Mouse (Mus musculus) left cerebral cortex, adult 2 months (tissue): Measurements from ENCODE around the gene Cntn2. TPM values are rescaled to one million over a fixed set of nuclear protein-coding genes. Genes with fewer than 3 reads are reported as not detected.

Experiments used
- DNase-seq, 2 experiments: peaks; one replicate each; pipeline ENCODE4 v3.0.0; 2021 to 2022; ENCODE audit warnings: low spot score in 2 of 2, mixed read lengths in 1 of 2; ENCODE audit errors: extremely low spot score in 1 of 2
- H3K27ac ChIP-seq: fragments of 200-600 bp; 2 replicates; pipeline ENCODE4 v1.8.1; 2022
- H3K4me3 ChIP-seq: fragments of 200-600 bp; 2 replicates; pipeline ENCODE4 v1.8.1; 2022
- CTCF ChIP-seq: fragments of 200-600 bp; IDR thresholded peaks from 2 replicates; pipeline ENCODE4 v1.8.1; 2022; ENCODE audit warnings: antibody characterized with exemption, mild to moderate bottlenecking, moderate library complexity
- intact Hi-C: fragments of 180-260 bp; cut with DNase I; formaldehyde crosslinking; loops from one replicate; pipeline ENCODE4 v1.15.1; 2025
- total RNA-seq, 2 experiments: library from RNA; stranded (reverse); gene quantifications; 2 replicates each; pipeline ENCODE4 v1.2.3; 2021

Gene Cntn2
- total RNA-seq, 2 experiments from 2014 or later: 69.6 to 78.8 TPM

DNA sequence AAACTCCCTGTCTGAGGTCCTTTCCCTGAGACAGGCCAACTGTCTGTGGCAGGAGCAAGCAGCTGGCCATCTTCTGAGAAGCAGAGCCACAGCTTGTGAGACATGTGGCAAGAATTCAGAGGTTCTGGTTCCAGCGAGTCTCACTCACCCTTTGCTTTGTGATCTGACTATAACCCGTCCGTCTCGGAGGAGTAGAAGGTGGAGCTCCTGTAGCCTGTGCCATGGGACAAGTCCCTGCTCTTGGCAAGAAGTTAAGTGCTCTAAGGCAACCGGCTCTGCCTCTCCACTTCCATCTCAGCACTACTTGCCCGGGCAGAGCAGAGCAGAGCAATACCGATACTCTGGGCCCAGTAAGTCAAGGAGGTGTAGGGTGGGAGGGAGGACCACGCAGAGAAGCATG lies 27.9 kb upstream of the Cntn2 start:
- Histone ChIP-seq H3K27ac (no peak overlapping the region), H3K4me3 (no peak overlapping the region)
- no peak for TF ChIP-seq CTCF
- intact Hi-C loops: no loop called here
- DNase-seq: no peak

DNA sequence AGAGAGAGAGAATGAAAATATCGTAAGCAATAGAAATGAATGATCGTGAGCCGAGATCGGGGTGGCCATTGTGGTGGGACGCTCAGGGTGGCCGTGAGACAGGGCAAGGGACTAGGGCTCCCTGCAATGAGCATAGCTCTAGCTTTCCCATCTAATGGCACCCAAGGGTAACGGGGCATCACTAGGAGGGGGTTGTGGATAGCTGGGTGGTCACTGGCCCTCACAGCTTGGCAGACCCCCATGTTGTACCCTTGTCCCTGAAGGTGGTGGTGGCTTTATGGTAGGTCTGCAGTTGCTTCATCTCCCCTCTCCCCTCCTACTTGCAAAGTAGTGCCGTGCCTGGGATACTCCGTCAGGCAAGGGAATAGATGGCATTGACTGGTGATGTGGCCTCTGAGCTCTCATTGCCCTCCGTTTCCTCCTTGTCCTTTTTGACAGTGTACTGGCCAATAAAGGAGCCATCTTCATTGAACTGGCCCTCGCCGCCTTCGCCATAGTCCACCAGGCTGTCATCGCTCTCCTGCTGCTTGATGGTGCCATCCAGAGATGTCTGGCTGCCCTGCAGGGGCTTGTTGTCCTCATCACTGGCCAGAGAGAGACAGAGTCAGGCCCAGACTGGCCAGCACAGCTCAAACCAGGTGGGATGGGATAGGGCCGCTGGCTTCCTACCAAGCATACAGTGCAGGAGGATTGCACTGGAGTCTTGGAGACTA lies 27.2 kb upstream of the Cntn2 start:
- intact Hi-C loops: no loop called here
- H3K27ac ChIP-seq: no peak overlapping the region
- TF ChIP-seq CTCF: no peak
- H3K4me3 ChIP-seq: no peak overlapping the region
- no peak for DNase-seq

DNA sequence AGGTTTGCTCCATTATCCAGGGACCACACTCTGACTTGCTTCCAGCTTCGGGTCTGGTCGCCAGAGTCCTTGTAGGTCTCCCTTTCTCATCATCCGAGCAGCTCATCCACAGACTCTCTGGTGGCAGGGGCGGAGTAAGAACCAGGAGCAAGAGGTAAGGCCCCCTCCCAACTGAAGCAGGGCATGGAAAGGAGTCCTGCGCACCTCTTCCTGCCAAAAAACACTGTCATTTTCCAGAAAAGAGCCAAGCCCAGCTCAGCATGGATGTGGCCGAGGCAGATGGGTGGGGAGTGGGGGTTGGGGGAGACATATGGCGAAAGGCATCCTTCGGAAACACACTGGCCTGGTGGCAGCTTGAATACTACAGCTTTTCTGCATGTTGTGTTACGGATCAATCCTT lies 26.5 kb upstream of the Cntn2 start:
- no peak overlapping the region for H3K4me3 ChIP-seq
- DNase-seq: no peak
- H3K27ac ChIP-seq: no peak overlapping the region
- intact Hi-C loops: no loop called here
- no peak; the same call in 1 of the 2 replicates for TF ChIP-seq CTCF

DNA sequence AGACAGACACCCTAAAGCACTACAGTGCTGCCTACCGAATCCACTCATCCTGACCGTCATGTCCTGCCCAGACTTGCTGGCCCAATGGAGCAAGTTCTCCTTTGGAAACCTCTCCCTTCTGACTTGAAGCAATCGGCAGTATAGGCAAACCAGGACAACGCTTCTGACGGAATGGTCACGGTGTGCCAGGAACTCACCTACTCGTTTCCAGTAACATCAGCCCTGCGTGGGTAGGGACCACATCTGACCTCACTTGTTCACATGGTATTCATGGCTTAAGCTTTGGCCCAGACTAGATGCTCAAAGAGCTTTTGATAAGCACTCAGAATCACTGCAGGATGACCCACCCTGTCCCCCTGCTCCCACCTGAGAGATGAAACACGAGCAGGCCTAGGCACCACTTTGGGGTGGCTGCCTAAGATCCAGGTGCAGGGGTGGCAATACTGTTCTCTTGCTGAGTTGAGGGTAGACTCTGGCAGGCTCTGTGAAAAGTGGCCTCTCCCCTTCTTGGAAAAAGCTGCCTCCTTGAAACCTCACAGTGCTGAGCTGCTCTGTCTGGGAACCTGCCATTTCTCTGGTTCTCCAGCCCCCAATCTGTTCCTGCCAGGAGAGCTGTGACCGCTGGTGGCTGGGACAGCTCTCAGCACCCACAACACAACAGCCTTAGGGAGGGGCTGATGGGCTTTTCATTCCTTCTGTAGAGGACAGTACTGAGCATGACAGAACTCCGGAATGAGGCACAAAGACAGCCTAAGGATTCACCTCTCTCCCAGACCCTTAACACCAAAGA lies 24.5 kb upstream of the Cntn2 start:
- peak overlapping the region; percentile 40 for H3K27ac ChIP-seq
- TF ChIP-seq CTCF: no peak; the same call in 1 of the 2 replicates

DNA sequence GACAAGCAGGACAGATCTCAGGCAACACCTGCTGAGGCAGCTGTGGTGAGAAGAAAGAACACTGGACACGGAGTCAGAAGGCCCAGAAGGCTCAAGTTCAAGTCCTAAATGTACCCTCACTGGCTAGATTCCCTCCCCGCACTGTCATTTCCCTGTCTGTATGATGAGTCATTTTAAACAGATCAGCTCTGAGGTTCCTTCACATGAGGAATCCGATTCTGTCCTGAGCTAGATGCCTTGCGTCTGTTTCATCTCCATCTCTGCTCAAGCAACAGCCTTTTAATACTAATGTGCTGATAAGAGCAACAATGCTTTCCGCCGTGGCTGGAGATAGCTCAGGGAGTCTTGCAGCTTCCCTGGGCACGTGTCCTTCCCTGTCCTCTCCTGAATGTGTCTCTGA lies 22.7 kb upstream of the Cntn2 start:
- H3K4me3 ChIP-seq: no peak overlapping the region
- peak overlapping the region; percentile 28; the same call in 1 of the 2 replicates for H3K27ac ChIP-seq
- intact Hi-C loops: no loop called here
- TF ChIP-seq CTCF: no peak
- no peak for DNase-seq

More for the DNA sequence above, 24.5 kb upstream of the Cntn2 start:
- DNase-seq: no peak
- H3K4me3 ChIP-seq: no peak overlapping the region
- intact Hi-C loops: no loop called here

DNA sequence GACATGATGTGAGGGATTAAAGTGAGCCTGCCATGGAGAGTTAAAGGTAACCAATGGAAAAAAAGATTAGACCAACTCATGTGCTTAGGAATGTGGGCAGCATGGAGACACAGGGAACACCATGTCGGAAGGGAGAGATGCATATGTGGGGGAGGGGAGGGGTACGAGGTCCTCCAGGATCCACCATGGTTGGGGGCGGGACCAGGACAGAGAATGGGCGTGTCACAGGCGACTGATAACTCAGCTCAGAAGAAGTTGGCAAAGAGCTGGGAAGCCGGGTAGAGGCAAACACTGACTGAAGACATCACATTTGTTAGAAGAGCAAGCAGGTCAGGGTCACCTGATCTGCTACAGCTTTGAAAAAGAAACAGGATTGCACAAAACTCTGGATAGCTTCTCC lies 21.9 kb upstream of the Cntn2 start:
- no peak for TF ChIP-seq CTCF
- no peak overlapping the region for H3K4me3 ChIP-seq
- DNase-seq: no peak
- intact Hi-C loops: no loop called here
- H3K27ac ChIP-seq: no peak overlapping the region

DNA sequence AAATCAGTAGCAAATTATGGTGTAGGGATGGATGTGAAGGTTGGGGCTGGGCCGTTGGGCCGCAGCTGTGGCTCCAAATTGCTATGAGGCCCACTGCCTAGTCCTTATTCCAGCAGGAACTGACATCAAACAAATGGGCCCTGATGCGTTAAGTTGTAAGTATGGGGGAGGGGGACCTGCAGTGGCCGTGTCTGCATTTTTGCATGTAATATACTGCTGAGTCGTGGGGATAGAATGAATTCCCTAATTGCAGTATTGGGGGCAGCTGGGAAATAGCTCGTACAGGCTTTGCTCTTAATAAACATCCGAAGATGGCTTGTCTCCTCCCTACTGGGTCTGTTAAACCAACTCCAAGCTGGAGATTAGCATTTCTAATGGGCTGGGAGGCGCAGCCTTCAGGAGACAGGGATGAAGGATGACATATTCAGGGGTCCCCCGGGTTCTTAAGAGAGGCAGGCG lies 19.3 kb upstream of the Cntn2 start:
- Histone ChIP-seq H3K4me3 (no peak overlapping the region), H3K27ac (no peak overlapping the region)
- DNase-seq: no peak
- intact Hi-C loops: no loop called here
- no peak for TF ChIP-seq CTCF

DNA sequence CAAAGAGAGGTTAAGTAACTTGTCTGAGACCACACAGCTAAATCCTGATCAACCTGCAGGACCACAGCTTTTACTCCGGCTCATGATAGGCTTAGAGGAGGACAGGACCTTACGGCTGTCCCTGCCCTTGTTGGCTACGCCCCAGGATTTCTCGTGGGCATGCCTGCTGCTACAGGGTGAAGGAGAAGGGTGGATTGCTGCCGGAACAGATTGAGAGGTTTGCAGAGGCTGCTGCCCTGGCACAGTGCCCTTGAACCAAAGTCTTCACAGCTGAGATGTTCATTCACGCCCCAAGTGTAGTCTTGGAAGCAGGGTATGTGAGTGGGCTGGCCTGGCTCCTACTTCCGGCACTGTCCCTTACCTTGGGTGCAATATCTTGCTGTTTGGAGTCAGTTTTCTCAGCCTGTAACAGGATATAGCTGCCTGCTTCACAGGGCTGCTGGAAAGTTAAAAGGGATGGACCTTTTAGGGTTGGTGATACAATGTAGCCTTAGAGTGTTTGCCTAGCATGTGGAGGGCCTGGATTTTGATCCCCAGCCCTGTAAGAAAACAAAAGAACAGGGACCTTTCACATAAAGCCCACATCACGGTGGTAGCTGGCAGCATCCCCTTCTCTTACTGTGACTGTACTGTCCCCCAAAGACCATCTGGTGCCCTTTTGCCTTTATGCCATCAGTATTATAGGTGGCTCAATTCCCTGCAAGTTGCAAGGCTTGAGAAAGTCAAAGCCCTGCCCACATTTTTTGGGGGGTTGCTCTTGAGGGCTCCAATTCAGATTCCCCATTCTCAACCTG lies 18.0 kb upstream of the Cntn2 start:
- H3K27ac ChIP-seq: no peak overlapping the region
- no peak overlapping the region for H3K4me3 ChIP-seq
- TF ChIP-seq CTCF: no peak
- no peak for DNase-seq
- intact Hi-C loops: no loop called here

DNA sequence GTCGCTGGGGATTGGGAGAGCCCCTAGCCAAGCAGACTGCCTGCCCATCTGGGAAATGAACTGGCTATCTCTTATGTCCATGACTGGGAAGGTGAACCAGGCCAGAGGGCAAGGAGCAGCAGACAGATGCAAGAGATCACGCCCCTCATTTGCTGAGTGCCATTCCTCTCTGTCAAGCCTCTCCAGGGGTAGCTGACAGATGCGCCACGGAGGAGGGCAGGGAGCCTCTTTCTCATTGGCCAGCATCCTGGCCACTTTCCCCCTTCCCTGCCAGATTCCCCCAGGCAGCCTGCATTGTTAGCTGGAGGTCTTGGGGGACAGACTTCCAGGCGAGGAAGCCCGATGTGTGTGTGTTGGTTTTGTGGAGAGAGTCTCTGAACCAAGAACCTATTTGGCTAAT lies 16.0 kb upstream of the Cntn2 start:
- H3K4me3 ChIP-seq: no peak overlapping the region
- no peak overlapping the region for H3K27ac ChIP-seq
- intact Hi-C loops: no loop called here
- DNase-seq: no peak
- no peak for TF ChIP-seq CTCF

DNA sequence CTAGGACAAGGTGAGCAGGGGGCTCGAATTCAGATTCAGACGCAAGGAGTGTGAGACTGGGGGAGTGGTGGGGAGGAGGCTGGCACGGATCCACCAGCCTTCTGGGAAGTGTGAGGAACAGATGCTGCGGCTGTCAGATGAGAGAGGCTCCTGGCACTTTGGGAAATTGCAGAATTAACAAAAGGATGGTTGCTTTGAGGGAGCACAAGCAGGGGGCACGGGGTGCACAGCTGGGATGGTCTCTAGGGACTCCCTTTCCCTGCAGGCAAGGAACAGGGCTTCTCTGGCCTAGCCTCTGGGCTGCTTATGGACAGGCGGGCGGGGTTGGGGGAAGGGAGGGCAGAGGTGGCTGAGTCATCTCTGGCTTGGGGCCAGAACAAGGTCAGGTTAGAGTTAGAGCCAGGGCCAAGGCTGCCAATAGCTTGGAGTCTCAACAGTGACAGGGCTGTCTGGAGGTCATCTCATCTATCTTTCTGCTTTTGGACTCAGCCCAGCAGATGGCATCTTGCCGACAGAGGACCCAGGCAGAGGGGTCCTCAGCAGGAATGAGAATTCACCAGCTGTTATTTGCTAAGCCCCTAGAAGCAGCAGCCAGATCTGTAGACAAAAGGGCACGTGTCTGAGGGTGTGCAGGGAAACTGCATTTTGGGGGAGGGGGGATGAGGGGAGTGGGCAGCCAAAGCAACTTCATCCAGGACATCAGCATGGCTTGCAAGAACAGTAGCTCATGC lies 15.0 kb upstream of the Cntn2 start:
- no peak overlapping the region for H3K27ac ChIP-seq
- TF ChIP-seq CTCF: no peak
- intact Hi-C loops: no loop called here
- H3K4me3 ChIP-seq: no peak overlapping the region
- no peak for DNase-seq

DNA sequence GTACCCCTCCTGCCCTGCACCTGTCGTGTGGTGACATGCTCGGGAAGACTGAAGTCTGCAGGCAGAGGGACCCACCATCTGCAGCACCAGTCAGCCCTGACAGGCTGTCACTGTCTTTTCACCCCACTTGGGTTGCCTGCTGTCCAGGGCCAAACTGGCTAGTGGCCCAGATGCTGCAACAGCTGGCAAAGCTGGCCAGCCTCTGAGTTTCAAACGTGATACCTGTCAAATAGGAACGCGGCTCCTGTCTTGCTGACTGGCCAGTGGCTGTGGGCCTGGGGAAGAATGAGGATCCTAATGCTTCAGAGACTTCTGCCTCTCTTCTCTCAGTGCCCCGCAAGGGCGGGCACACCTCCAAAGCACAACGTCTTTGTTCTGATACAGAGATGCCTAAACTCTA lies 733 bp upstream of the Cntn2 start:
- Histone ChIP-seq H3K27ac (peak overlapping the region; percentile 92; the same call in 1 of the 2 replicates), H3K4me3 (no peak overlapping the region)
- intact Hi-C loops: loop anchor here (5.0 kb wide), 1 partner anchor 39 kb away; no protein-coding TSS in a partner anchor
- no peak for TF ChIP-seq CTCF
- DNase-seq: no peak
